Mouse (Mus musculus) layer of hippocampus, adult 2 months (tissue): Measurements from ENCODE around the gene Vps37b. TPM values are rescaled to one million over a fixed set of nuclear protein-coding genes. Genes with fewer than 3 reads are reported as not detected.

Experiments used
- DNase-seq, 2 experiments: peaks; one replicate each; pipeline ENCODE4 v3.0.0; 2022; ENCODE audit warnings: low spot score in 2 of 2
- H3K27ac ChIP-seq: fragments of 200-600 bp; 2 replicates; pipeline ENCODE4 v1.8.1; 2022
- H3K4me3 ChIP-seq: fragments of 200-600 bp; 2 replicates; pipeline ENCODE4 v1.8.1; 2022; ENCODE audit warnings: mild to moderate bottlenecking
- CTCF ChIP-seq: fragments of 200-600 bp; conservative IDR thresholded peaks from 2 replicates; pipeline ENCODE4 v1.8.1; 2022; ENCODE audit warnings: antibody characterized with exemption, mild to moderate bottlenecking, moderate library complexity
- total RNA-seq, 2 experiments: library from RNA; stranded (reverse); gene quantifications; 2 replicates each; pipeline ENCODE4 v1.2.3; 2021

Gene Vps37b
- total RNA-seq, 2 experiments from 2014 or later, result 36.8 to 42.2 TPM

DNA sequence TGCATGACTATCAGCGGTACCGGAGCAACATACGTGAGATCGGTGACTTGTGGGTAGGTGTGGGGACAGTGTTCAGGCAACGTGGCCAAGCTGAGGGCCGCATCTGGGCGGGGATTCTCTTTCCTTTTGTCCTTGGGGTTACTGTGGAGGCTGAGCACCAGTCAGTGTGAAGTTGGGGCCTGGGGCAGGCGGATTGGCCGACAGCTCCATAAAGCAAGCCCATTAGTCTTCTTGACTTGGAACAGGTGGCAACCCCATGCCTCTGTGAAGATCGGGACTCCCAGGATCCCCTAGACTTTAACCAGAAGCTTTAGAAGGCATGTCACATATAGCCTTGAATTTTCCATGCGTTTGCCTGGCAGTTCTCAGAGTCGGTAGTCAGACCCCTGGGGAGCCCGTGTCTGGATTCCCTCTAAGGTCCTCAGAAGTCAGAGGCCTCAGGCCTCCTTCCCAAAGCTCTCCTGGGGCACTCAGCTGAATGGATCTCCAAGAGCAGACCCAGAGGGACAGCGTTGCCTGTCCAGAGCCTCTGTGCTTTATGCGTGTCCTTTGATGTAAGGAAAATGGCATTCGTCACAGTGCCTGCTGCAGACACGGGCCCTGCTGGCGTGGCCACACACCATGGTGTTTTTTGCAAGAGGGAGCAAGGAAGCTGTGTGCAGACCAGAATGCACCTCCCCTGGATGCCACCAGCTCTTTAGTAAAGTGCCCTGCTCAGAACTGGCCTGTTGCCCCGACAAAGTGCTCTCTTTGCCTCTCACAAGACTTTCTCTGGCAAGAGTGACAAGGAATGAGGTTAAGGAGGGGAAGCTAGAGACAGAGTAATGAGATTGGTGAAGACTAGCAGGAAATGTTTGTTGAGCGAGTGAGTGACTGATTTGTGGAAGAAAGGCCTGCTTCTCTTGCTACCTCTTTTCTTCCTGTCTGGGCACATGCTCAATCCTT lies 41.9 kb downstream of the Vps37b start:
- no peak for TF ChIP-seq CTCF
- Histone ChIP-seq H3K27ac (peak overlapping the region; percentile 62; the same call in 1 of the 2 replicates), H3K4me3 (no peak overlapping the region)
- DNase-seq, result no peak

DNA sequence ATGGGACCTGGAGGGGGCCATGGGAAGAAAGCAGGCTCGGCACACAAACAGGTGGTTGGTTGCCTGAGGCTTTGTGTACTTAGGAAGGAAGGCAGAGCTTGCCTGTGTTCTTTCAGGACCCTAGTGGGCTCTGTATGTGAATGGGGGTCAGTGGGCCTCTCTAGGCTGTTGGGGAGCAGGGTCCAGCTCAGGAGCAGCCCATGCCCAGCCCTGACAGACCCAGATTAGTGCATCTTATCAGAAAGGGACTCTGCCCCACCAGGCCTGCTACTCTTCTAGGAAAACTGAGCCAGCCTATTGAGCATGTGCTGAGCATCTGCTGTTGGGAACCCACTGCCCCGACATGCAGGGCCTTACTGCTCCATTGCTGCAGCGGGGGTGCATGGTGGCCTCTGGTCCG lies 44.6 kb downstream of the Vps37b start:
- TF ChIP-seq CTCF, result no peak
- no peak for DNase-seq
- H3K27ac ChIP-seq, result no peak overlapping the region
- no peak overlapping the region for H3K4me3 ChIP-seq

DNA sequence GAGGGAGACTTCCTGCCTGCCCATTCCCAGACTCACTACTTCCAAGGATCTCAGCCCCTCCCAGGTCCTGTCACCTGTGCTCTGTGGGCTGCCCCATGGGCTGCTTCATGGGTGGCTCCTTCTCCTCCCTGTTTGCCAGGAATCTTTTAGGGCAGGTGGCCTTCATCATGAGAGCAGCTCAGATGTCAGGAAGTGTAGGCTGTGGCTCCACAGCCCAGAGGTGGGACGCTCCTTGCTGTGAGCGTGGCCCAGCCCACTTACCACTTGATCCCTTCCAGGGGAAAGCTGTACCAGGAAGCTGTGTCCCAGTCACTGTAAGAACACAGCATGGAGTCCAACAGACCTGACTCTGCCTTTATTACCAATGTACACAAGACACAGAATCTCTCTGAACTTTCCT lies 45.1 kb downstream of the Vps37b start:
- Histone ChIP-seq H3K4me3 (no peak overlapping the region), H3K27ac (no peak overlapping the region)
- no peak for TF ChIP-seq CTCF
- no peak for DNase-seq

DNA sequence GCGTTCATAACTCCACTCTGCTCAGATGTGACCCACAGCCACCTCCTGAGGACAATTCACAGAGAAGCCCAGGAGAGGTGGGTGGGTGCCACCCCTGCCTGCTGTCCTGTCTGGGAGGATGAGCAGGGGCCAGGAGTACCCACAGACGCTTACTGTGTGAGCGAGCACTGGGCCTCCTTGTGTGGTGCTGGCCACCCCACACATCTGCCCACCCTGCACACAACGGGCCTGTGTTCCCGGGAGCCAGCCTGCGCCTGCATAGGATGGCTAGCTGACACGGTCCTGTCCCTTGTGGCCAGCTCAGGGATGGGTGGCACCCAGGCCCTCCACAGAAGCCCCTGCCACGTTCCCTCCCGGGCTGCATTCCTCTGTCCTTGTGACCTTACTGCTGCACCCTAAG lies 46.6 kb downstream of the Vps37b start:
- H3K4me3 ChIP-seq, result no peak overlapping the region
- peak in 1 of 2 experiments; percentile 42 for DNase-seq
- TF ChIP-seq CTCF, result peak; percentile 38
- H3K27ac ChIP-seq, result peak overlapping the region; percentile 73

DNA sequence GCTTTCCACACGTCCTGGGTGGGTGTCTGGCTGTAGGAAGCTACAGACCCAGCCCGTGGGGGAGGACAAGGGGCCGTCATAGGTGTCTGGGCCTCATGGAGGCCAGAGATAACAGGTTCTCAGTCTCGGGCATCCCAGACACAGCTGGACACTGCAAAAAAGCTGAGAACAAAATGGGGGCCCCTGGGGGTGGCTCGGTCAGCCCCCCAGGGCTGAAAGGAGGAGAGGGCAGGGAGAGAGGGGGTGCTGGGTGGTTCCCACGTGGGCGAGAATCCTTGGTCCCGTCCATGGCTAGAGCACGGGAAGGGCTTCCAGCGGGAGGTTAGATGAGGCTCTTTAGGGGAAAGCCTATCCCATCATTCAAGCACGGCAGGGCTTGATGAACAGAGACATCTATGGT lies 49.2 kb downstream of the Vps37b start:
- DNase-seq, result no peak
- Histone ChIP-seq H3K27ac (no peak overlapping the region), H3K4me3 (no peak overlapping the region)
- TF ChIP-seq CTCF, result no peak

DNA sequence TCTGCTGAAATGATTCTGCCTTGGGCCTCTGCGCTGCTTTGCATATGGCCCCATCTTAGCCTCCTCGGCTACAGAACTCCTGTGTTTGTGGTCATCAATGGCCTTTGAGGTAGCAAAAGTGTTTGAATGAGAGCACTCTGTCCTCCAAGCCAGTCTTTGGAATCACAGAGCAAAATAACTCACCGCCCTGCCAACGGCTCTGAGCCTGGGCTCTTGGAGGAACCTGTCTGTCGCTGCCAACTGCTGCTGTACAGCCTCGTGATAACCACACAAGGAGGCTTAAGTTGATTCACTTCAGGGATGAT lies 50.9 kb downstream of the Vps37b start:
- DNase-seq, result no peak
- Histone ChIP-seq H3K4me3 (no peak overlapping the region), H3K27ac (peak overlapping the region; percentile 81)
- no peak for TF ChIP-seq CTCF

DNA sequence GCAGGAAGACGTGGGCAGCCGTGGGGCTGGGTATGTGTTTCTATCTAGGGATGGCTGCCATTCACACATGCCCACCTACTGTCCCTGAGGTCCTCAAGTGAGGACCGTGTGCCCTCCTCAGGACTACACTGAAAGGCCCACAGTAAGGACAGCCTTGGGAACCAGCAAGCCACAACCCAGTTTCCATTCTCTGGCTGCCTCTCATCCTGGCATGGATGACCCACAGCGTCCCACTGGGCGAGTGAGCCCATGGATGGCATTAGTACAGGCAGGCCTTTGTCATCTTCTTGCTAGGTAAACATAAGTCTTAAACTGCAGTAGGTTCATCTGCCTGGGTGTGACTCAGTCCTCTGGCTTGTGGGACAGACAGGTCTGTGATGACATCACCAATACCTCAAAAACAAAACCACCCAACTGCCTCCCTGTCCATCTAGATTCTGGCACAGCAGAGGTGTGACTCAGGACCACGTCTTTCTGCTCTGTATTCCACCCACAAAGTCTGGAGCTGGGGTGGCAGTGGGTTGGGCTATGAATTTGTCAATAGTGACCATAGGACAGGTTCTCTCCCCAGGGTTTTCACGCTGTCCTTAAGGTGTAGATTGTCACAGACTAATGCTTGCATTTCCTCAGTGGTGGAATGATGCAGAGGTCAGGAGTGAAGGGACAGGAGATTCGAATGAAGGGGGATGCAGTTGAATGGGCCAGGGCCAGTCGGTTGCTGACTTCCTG lies 51.4 kb downstream of the Vps37b start:
- TF ChIP-seq CTCF, result no peak
- H3K4me3 ChIP-seq, result no peak overlapping the region
- H3K27ac ChIP-seq, result peak overlapping the region; percentile 81
- DNase-seq, result no peak

DNA sequence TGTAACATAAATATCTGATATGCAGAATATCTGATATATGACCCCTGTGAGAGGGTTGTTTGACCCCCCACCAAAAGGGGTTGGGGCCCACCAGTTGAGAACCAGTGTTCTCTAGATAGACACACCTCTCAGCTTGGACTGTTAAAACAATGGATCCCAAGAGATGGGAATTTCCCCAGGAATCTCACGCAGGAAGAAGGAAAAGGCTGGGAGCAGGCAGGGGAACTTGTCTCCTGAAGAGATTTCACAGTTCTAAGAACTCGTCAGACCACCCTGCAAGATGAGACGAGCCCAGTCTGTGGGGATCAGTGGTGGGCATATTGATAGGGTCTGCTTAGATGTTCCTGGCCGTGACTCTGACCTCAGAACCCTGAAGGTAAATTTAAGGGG lies 52.1 kb downstream of the Vps37b start:
- no peak overlapping the region for H3K4me3 ChIP-seq
- DNase-seq, result no peak
- no peak for TF ChIP-seq CTCF
- H3K27ac ChIP-seq, result peak overlapping the region; percentile 81

DNA sequence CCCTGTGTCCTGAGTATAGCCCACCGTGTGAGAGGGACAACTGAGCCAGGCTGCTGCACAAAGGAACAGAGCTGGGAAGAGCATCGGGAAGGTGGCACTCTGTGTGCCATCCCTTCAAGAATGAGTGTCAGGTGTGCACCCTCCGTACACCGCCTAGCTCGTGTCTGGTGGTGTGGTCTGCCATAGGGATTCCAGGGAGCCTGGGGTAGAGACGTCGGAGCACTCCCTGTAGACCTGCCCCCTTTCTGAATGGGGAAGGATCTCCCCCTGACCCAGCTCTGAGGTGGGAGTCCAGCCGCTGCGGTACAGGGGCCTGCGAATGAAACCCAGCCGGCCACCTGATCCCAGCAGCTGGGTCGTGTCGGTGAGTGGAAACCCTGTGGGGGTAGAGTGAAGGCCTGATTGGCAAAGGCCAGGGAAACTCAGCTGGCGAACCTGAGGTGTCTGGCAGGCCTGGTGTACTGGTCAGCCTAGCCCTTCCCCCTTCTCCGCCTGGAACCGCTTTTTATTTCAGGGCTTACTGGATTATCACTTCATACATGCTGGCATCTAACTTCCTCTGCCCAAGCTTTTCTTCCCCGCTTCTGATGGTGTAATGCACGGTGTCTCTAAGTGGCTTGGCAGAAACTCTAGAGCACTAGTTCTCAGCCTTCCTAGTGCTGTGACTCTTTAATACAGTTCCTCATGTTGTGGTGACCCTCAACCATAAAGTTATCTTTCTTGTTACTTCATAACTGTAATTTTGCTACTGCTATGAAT lies 52.7 kb downstream of the Vps37b start:
- DNase-seq, result no peak
- Histone ChIP-seq H3K27ac (peak overlapping the region; percentile 81), H3K4me3 (no peak overlapping the region)
- no peak for TF ChIP-seq CTCF

DNA sequence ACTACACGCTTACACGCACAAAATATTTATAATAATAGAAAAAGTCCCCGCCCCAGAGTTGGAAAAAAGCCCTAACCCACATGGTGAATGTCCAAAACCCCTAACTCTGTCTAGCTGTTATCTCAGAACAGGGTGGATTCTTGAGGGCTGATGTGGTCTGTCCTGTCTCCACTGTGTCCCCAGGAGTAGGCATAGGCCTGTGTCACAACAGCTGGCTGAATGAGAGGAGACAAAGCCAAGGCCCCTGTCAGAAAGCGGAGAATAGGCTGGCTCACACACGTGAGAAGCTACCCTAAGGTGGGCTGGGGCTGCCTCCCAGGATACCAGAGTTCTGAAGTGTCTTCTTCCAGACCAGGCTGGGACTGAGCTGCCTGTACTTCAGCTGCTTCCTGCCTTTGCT lies 53.9 kb downstream of the Vps37b start:
- TF ChIP-seq CTCF, result no peak
- H3K27ac ChIP-seq, result peak overlapping the region; percentile 3; the same call in 1 of the 2 replicates
- no peak overlapping the region for H3K4me3 ChIP-seq
- no peak for DNase-seq

DNA sequence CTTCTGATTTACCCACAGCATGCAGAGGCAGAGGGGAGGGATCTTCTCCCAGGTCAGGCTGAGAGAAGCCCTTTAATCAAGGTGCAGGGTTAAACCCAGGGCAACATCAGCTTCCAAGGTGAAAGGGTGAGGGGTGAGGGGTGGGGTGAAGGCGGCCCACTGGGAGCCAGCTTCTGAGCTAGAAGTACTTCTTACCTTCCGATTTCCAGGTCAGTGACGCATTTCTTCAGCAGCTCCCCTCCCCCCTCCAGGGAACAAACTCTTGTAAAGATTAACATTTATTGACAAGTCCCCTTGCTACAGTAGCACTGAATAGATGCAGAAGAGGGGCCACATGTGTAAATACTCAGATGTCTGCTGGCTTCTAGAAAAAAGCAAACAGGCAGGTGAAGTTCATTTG lies 54.8 kb downstream of the Vps37b start:
- no peak overlapping the region for H3K4me3 ChIP-seq
- no peak for TF ChIP-seq CTCF
- no peak overlapping the region for H3K27ac ChIP-seq
- DNase-seq, result no peak

DNA sequence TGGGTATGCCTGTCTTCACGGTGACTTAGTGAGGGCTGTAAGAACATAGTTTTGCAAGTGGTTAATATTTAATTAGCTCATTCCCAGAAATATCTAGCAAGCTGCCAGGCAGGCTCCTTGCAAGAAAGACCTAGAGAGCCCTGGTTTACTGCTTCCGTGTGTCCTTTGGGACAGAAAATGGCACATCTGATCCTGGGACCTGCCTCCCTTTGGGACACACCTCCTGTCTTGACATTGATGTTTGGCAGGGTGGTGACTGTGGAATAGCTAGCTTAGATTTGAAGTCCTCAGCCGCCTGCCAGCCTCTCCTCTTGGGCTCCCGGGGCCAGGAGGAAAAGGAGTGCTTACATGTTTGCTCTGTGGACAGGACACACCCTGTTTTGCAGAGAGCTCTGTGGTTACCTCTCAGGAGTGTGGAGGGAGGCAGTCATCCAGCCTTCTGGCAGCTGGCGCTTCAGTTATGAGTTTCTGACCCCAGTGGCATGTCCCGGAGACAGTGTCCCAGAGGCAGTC lies 56.3 kb downstream of the Vps37b start:
- Histone ChIP-seq H3K4me3 (peak overlapping the region; percentile 82; the same call in 1 of the 2 replicates), H3K27ac (peak overlapping the region; percentile 46; the same call in 1 of the 2 replicates)
- TF ChIP-seq CTCF, result no peak
- DNase-seq, result no peak
